Mouse (Mus musculus): ENCODE measurements around the gene Nt5dc3.

DNA sequence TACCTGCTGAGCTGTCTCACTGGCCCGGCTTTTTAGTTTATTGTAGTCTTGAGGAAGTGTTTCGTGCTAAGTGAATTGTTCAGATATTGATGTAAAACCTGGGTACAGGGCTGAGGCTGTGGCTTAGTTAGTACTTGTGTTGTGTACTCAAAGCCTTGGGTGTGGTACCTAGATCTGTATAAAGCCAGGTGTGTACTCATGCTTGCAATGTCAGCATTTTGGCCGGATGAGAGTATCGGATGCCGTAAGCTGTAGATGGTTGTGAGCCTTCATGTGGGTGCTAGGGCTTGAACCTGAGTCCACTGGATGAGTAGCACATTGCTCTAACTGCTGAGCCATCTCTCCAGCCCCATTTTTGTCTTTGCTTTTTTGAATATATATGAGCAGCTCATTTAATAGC, 7.3 kb downstream of the Nt5dc3 start:
- TF ChIP-seq POLR2A (IDR thresholded peaks at IDR 0.05; ENCODE audit: borderline replicate concordance, extremely low read depth, insufficient read depth, insufficient read length, poor library complexity, severe bottlenecking) (no peak), CTCF (IDR thresholded peaks at IDR 0.05; ENCODE audit: borderline replicate concordance, extremely low read depth, insufficient read depth, insufficient read length) (no peak)
